In the genomic region with DNA sequence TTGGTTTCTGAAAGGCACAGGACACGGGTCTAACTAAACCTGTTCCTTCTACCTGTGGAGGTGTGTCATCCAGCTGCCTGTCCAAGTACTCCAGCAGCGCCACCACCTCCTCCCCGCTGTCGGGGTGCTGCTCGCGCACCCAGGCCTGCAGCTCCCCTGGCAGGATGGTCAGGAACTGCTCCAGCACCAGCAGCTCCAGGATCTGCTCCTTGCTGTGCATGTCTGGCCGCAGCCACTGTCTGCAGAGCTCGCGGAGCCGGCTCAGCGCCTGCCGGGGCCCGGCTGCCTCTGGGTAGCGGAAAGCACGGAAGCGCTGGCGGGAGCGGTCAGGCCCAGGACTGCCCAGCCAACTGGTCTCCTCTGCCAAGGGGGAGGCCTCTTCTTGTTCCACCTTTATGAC, we compare ENCODE assay signal across 15 mouse cellular contexts. TPM values are rescaled to one million over a fixed set of nuclear protein-coding genes. Genes with fewer than 3 reads are reported as not detected.
DNase-seq lines count a peak whose midpoint lies in the region; ATAC-seq and TF ChIP-seq lines count a peak whose summit lies in the region.
"Not testable (repeated sequence)": the region's sequence is repeated elsewhere in the genome, so short reads cannot be mapped to it uniquely, and the experiment has no call there.
"Had no signal": no experiment of that assay in that cellular context is flagged by ENCODE, and none has a peak within 500 bp of the region (broad histone marks: within the 10 kb centered on the region; RNA-seq: fewer than 3 reads in every experiment).

No protein-coding gene starts in this region.

- TF ChIP-seq CTCF in stomach, postnatal 0 days (IDR thresholded peaks at IDR 0.05; ENCODE audit: low read depth), result not testable (repeated sequence)

- 94% methylated on average over 18 of the region's 18 CpGs for WGBS in hindbrain, embryonic 12.5 days
- WGBS in kidney, embryonic 16.5 days, result 94% methylated on average over 13 of the region's 18 CpGs
- 90% methylated on average over 18 of the region's 18 CpGs for WGBS in liver, embryonic 13.5 days (ENCODE audit: insufficient replicate concordance)
- 84% methylated on average over 16 of the region's 18 CpGs for WGBS in midbrain, embryonic 12.5 days
- 89% methylated on average over 14 of the region's 18 CpGs for WGBS in stomach, postnatal 0 days

- not testable (repeated sequence) for H3K9ac ChIP-seq in hindbrain, embryonic 12.5 days; kidney, embryonic 16.5 days (replicated peaks; ENCODE audit: low read length); liver, embryonic 13.5 days; midbrain, embryonic 12.5 days (replicated peaks); stomach, postnatal 0 days (ENCODE audit: low read length)

- ATAC-seq in hindbrain, embryonic 12.5 days (ENCODE audit: low FRiP score), result 0 out of 2 replicates have a peak, but pooled peaks have one; percentile 46
- ATAC-seq in kidney, embryonic 16.5 days (ENCODE audit: low FRiP score, low TSS enrichment), result peak; percentile 63; the same call in 1 of the 2 replicates
- ATAC-seq in liver, embryonic 13.5 days (ENCODE audit: low read depth), result peak; percentile 36
- 0 out of 2 replicates have a peak, but pooled peaks have one; percentile 44 for ATAC-seq in midbrain, embryonic 12.5 days (ENCODE audit: low FRiP score, low read depth)
- ATAC-seq in stomach, postnatal 0 days (ENCODE audit: low FRiP score, low TSS enrichment), result peak; percentile 61

- H3K36me3 ChIP-seq in hindbrain, embryonic 12.5 days, result peaks cover 63% of the 10 kb centered on the region
- H3K36me3 ChIP-seq in kidney, embryonic 16.5 days (ENCODE audit: insufficient read depth, low read length), result peaks cover 68% of the 10 kb centered on the region
- H3K36me3 ChIP-seq in liver, embryonic 13.5 days, result peaks cover 64% of the 10 kb centered on the region
- H3K36me3 ChIP-seq in midbrain, embryonic 12.5 days, result peaks cover 74% of the 10 kb centered on the region
- peaks cover 34% of the 10 kb centered on the region for H3K36me3 ChIP-seq in stomach, postnatal 0 days (ENCODE audit: control insufficient read depth, insufficient read depth, low read length)

- H3K4me2 ChIP-seq in hindbrain, embryonic 12.5 days (replicated peaks); kidney, embryonic 16.5 days (replicated peaks; ENCODE audit: low read depth, low read length); liver, embryonic 13.5 days; midbrain, embryonic 12.5 days (replicated peaks); stomach, postnatal 0 days (replicated peaks; ENCODE audit: low read depth): not testable (repeated sequence)

- not testable (repeated sequence) for H3K27me3 ChIP-seq in hindbrain, embryonic 12.5 days; kidney, embryonic 16.5 days (ENCODE audit: insufficient read depth, low read length); liver, embryonic 13.5 days; midbrain, embryonic 12.5 days; stomach, postnatal 0 days (ENCODE audit: control insufficient read depth, insufficient read depth, low read length)

- TF ChIP-seq EP300 in stomach, postnatal 0 days (optimal IDR thresholded peaks at IDR 0.05), result not testable (repeated sequence)

- not testable (repeated sequence) for H3K9me3 ChIP-seq in hindbrain, embryonic 12.5 days (replicated peaks); kidney, embryonic 16.5 days (ENCODE audit: low read length); liver, embryonic 13.5 days (replicated peaks); midbrain, embryonic 12.5 days; stomach, postnatal 0 days (ENCODE audit: control insufficient read depth, low read length)

- intact Hi-C loops in gastrocnemius, postnatal 14 days (cut with DNase I; ENCODE audit: low total_unique reads), result not testable (repeated sequence)

- not testable (repeated sequence) for H3K27ac ChIP-seq in hindbrain, embryonic 12.5 days; kidney, embryonic 16.5 days (ENCODE audit: low read length); liver, embryonic 13.5 days; midbrain, embryonic 12.5 days (replicated peaks); stomach, postnatal 0 days (replicated peaks)

- H3K4me3 ChIP-seq in hindbrain, embryonic 12.5 days; kidney, embryonic 16.5 days (ENCODE audit: low read length); liver, embryonic 13.5 days (replicated peaks); midbrain, embryonic 12.5 days; stomach, postnatal 0 days (ENCODE audit: low read depth, low read length): not testable (repeated sequence)

- peak; percentile 64 for DNase-seq in adrenal gland, postnatal 10 days
- DNase-seq in cerebellum, postnatal 25 days, result peak; percentile 51 to 55
- peak; percentile 19 for DNase-seq in gastrocnemius, postnatal 14 days
- not testable (repeated sequence) for DNase-seq in liver, embryonic 13.5 days; stomach, postnatal 0 days (ENCODE audit: low spot score)

- H3K4me1 ChIP-seq in hindbrain, embryonic 12.5 days, result peaks cover 12% of the 10 kb centered on the region
- H3K4me1 ChIP-seq in kidney, embryonic 16.5 days (ENCODE audit: insufficient read depth, low read length); midbrain, embryonic 12.5 days; stomach, postnatal 0 days (replicated peaks; ENCODE audit: control insufficient read depth, insufficient read depth): not testable (repeated sequence)
- peaks cover 11% of the 10 kb centered on the region for H3K4me1 ChIP-seq in liver, embryonic 13.5 days (replicated peaks)

RNA-seq across cellular contexts. Expression of gene Zkscan3, which starts 6.5 kb away (rescaled TPM):
- 10 to 100 TPM; 47.8 to 61.0 TPM for total RNA-seq in adrenal gland, postnatal 10 days (2021)
- 10 to 100 TPM; 14.8 TPM for total RNA-seq in gastrocnemius, postnatal 14 days (2021)
- 91.0 and 96.2 TPM in 2 replicates for polyA plus RNA-seq in hindbrain, embryonic 12.5 days (2016; fragmentation: Nextera tagmentation; extraction: Ambion mirVana)
- 88.0 and 91.8 TPM in 2 replicates for polyA plus RNA-seq in kidney, embryonic 16.5 days (2015; fragmentation: Nextera tagmentation; extraction: Ambion mirVana)
- 30.1 and 33.6 TPM in 2 replicates for polyA plus RNA-seq in liver, embryonic 13.5 days (2015; fragmentation: Nextera tagmentation; extraction: Ambion mirVana)
- 99.0 and 100 TPM in 2 replicates for polyA plus RNA-seq in midbrain, embryonic 12.5 days (2016; fragmentation: Nextera tagmentation; extraction: Ambion mirVana)
- 32.9 and 36.4 TPM in 2 replicates for polyA plus RNA-seq in stomach, postnatal 0 days (2015; fragmentation: Nextera tagmentation; extraction: Ambion mirVana)

RNA-seq across cellular contexts. Expression of gene Zscan12, which starts 33.4 kb away (rescaled TPM):
- 1 to 10 TPM; 7.7 to 9.5 TPM for total RNA-seq in adrenal gland, postnatal 10 days (2021)
- total RNA-seq in gastrocnemius, postnatal 14 days (2021), result 1 to 10 TPM; 5.5 to 5.9 TPM
- polyA plus RNA-seq in hindbrain, embryonic 12.5 days (2016; fragmentation: Nextera tagmentation; extraction: Ambion mirVana), result 16.6 and 17.0 TPM in 2 replicates
- 12.9 and 13.9 TPM in 2 replicates for polyA plus RNA-seq in kidney, embryonic 16.5 days (2015; fragmentation: Nextera tagmentation; extraction: Ambion mirVana)
- 4.4 and 5.0 TPM in 2 replicates for polyA plus RNA-seq in liver, embryonic 13.5 days (2015; fragmentation: Nextera tagmentation; extraction: Ambion mirVana)
- 20.3 and 20.7 TPM in 2 replicates for polyA plus RNA-seq in midbrain, embryonic 12.5 days (2016; fragmentation: Nextera tagmentation; extraction: Ambion mirVana)
- 4.3 and 4.6 TPM in 2 replicates for polyA plus RNA-seq in stomach, postnatal 0 days (2015; fragmentation: Nextera tagmentation; extraction: Ambion mirVana)

RNA-seq across cellular contexts. Expression of gene Pgbd1, which starts 44.8 kb away (rescaled TPM):
- under 1 TPM; 0.48 to 0.54 TPM for total RNA-seq in adrenal gland, postnatal 10 days (2021)
- under 1 TPM; 0.20 to 0.27 TPM for total RNA-seq in gastrocnemius, postnatal 14 days (2021)
- 4.2 and 4.9 TPM in 2 replicates for polyA plus RNA-seq in hindbrain, embryonic 12.5 days (2016; fragmentation: Nextera tagmentation; extraction: Ambion mirVana)
- polyA plus RNA-seq in kidney, embryonic 16.5 days (2015; fragmentation: Nextera tagmentation; extraction: Ambion mirVana), result 3.8 and 4.7 TPM in 2 replicates
- 1.6 and 1.7 TPM in 2 replicates for polyA plus RNA-seq in liver, embryonic 13.5 days (2015; fragmentation: Nextera tagmentation; extraction: Ambion mirVana)
- 5.1 and 6.8 TPM in 2 replicates for polyA plus RNA-seq in midbrain, embryonic 12.5 days (2016; fragmentation: Nextera tagmentation; extraction: Ambion mirVana)
- polyA plus RNA-seq in stomach, postnatal 0 days (2015; fragmentation: Nextera tagmentation; extraction: Ambion mirVana), result 0.75 and 0.90 TPM in 2 replicates
- polyA plus RNA-seq: macrophage had no signal

RNA-seq across cellular contexts. Expression of gene Olfr1367, which starts 49.3 kb away (rescaled TPM):
- not detected for total RNA-seq in adrenal gland, postnatal 10 days (2021)
- total RNA-seq in gastrocnemius, postnatal 14 days (2021), result not detected
- polyA plus RNA-seq in hindbrain, embryonic 12.5 days (2016; fragmentation: Nextera tagmentation; extraction: Ambion mirVana), result not detected in 2 replicates
- not detected in 2 replicates for polyA plus RNA-seq in kidney, embryonic 16.5 days (2015; fragmentation: Nextera tagmentation; extraction: Ambion mirVana)
- polyA plus RNA-seq in liver, embryonic 13.5 days (2015; fragmentation: Nextera tagmentation; extraction: Ambion mirVana), result not detected in 2 replicates
- not detected in 2 replicates for polyA plus RNA-seq in midbrain, embryonic 12.5 days (2016; fragmentation: Nextera tagmentation; extraction: Ambion mirVana)
- not detected in 2 replicates for polyA plus RNA-seq in stomach, postnatal 0 days (2015; fragmentation: Nextera tagmentation; extraction: Ambion mirVana)
- total RNA-seq: gastrocnemius, postnatal 36 days had no signal
- polyA plus RNA-seq: CD4-positive, CD25-positive, alpha-beta regulatory T cell, adult 4 months; inflammation-experienced regulatory T-cells, adult 6 months; limb, embryonic 10.5 days; macrophage; neural tube, embryonic 15.5 days; thymus, adult 2 months had no signal

RNA-seq across cellular contexts. Expression of gene Zscan26, which starts 57.5 kb away (rescaled TPM):
- 10 to 100 TPM; 28.9 to 37.3 TPM for total RNA-seq in adrenal gland, postnatal 10 days (2021)
- 10 to 100 TPM in 1 of 2 experiments, 1 to 10 TPM in 1; 8.9 to 10.8 TPM for total RNA-seq in gastrocnemius, postnatal 14 days (2021)
- 23.4 and 26.2 TPM in 2 replicates for polyA plus RNA-seq in hindbrain, embryonic 12.5 days (2016; fragmentation: Nextera tagmentation; extraction: Ambion mirVana)
- 22.9 and 32.2 TPM in 2 replicates for polyA plus RNA-seq in kidney, embryonic 16.5 days (2015; fragmentation: Nextera tagmentation; extraction: Ambion mirVana)
- polyA plus RNA-seq in liver, embryonic 13.5 days (2015; fragmentation: Nextera tagmentation; extraction: Ambion mirVana), result 7.0 and 7.6 TPM in 2 replicates
- polyA plus RNA-seq in midbrain, embryonic 12.5 days (2016; fragmentation: Nextera tagmentation; extraction: Ambion mirVana), result 24.4 and 24.6 TPM in 2 replicates
- 16.5 and 17.3 TPM in 2 replicates for polyA plus RNA-seq in stomach, postnatal 0 days (2015; fragmentation: Nextera tagmentation; extraction: Ambion mirVana)
